Mouse (Mus musculus) limb, embryonic 12.5 days (tissue): ENCODE data around the gene Asb14. TPM values are rescaled to one million over a fixed set of nuclear protein-coding genes. Genes with fewer than 3 reads are reported as not detected.

Experiments used
- ATAC-seq: fragments of 200-750 bp; cut with Nextera tagmentation; 2 replicates; pipeline ENCODE4 v1.8.0; 2017; ENCODE audit warnings: low read depth, moderate TSS enrichment; ENCODE audit not compliant: insufficient number of reproducible peaks, insufficient read depth, low FRiP score, low TSS enrichment
- H3K27ac ChIP-seq: fragments of 300-500 bp; sonication (generic); 2 replicates; pipeline ENCODE4 v1.5.1; 2016; ENCODE audit warnings: mild to moderate bottlenecking, moderate library complexity
- H3K27me3 ChIP-seq: fragments of 300-500 bp; sonication (generic); 2 replicates; pipeline ENCODE4 v1.6.1; 2016; ENCODE audit warnings: mild to moderate bottlenecking, moderate library complexity
- H3K36me3 ChIP-seq: fragments of 300-500 bp; sonication (generic); 2 replicates; pipeline ENCODE4 v1.6.1; 2016; ENCODE audit warnings: mild to moderate bottlenecking, moderate library complexity
- H3K4me1 ChIP-seq: fragments of 300-500 bp; sonication (generic); replicated peaks from 2 replicates; pipeline ENCODE4 v1.6.1; 2016
- H3K4me2 ChIP-seq: fragments of 300-500 bp; sonication (generic); 2 replicates; pipeline ENCODE4 v1.6.1; 2016; ENCODE audit warnings: mild to moderate bottlenecking, moderate library complexity
- H3K4me3 ChIP-seq: fragments of 300-500 bp; sonication (generic); replicated peaks from 2 replicates; pipeline ENCODE4 v1.5.1; 2016; ENCODE audit warnings: mild to moderate bottlenecking
- H3K9ac ChIP-seq: fragments of 300-500 bp; sonication (generic); replicated peaks from 2 replicates; pipeline ENCODE4 v1.6.1; 2016; ENCODE audit warnings: mild to moderate bottlenecking, moderate library complexity
- H3K9me3 ChIP-seq: fragments of 300-500 bp; sonication (generic); 2 replicates; pipeline ENCODE4 v1.6.1; 2016; ENCODE audit warnings: mild to moderate bottlenecking, moderate library complexity
- WGBS: fragments of 180-500 bp; shearing (Covaris S2); methylation state at CpG from one replicate; pipeline ENCODE4 v1.1.7; 2016; 5-methylcytosine and 5-hydroxymethylcytosine counted together
- polyA plus RNA-seq: library from polyadenylated mRNA; unstranded; fragments of >200 nt; fragmentation: Nextera tagmentation; extraction: Ambion mirVana; gene quantifications from 2 replicates; pipeline ENCODE4 v1.2.1, GENCODE M21; 2016

Asb14 gene
- 0.18 TPM in 1 of 2 replicates, not detected in the other for polyA plus RNA-seq

GRCm38 (mm10) chr14:26894392-26894791, at the start of gene Asb14:
Gene Asb14, plus strand, starts transcription at chr14:26894557.
- Histone ChIP-seq H3K4me3 (no peak within 1 kb of the TSS), H3K27ac (no peak within 1 kb of the TSS), H3K27me3 (no peaks in the 10 kb centered on the region), H3K4me1 (no peaks in the 10 kb centered on the region), H3K9me3 (no peaks in the 10 kb centered on the region), H3K4me2 (no peak within 1 kb of the TSS), H3K36me3 (no peaks in the 10 kb centered on the region), H3K9ac (no peak within 1 kb of the TSS)
- ATAC-seq = no peak
- WGBS = 88% methylated on average over 4 of the region's 4 CpGs

- no peaks in the 10 kb centered on the region for H3K9me3 ChIP-seq
- H3K27ac ChIP-seq = no peak overlapping the region
- H3K4me3 ChIP-seq = no peak overlapping the region
- H3K9ac ChIP-seq = no peak overlapping the region
- 78% methylated on average over 8 of the region's 8 CpGs for WGBS
- no peaks in the 10 kb centered on the region for H3K27me3 ChIP-seq
- ATAC-seq = no peak
- H3K36me3 ChIP-seq = no peaks in the 10 kb centered on the region
- H3K4me1 ChIP-seq = no peaks in the 10 kb centered on the region
- H3K4me2 ChIP-seq = no peak overlapping the region
Observed at GRCm38 (mm10) chr14:26853053-26853452, 41.3 kb upstream of the Asb14 start.

- 85% methylated on average over 2 of the region's 2 CpGs for WGBS
- Histone ChIP-seq H3K27ac (no peak overlapping the region), H3K9ac (no peak overlapping the region), H3K27me3 (no peaks in the 10 kb centered on the region), H3K4me2 (no peak overlapping the region), H3K4me1 (no peaks in the 10 kb centered on the region), H3K4me3 (no peak overlapping the region), H3K9me3 (no peaks in the 10 kb centered on the region), H3K36me3 (no peaks in the 10 kb centered on the region)
- no peak for ATAC-seq
Observed at GRCm38 (mm10) chr14:26854066-26854465, 40.3 kb upstream of the Asb14 start.

- Histone ChIP-seq H3K4me1 (no peaks in the 10 kb centered on the region), H3K36me3 (no peaks in the 10 kb centered on the region), H3K9me3 (no peaks in the 10 kb centered on the region), H3K4me3 (no peak overlapping the region), H3K27me3 (no peaks in the 10 kb centered on the region), H3K4me2 (no peak overlapping the region), H3K9ac (no peak overlapping the region), H3K27ac (no peak overlapping the region)
- WGBS = 59% methylated on average over 2 of the region's 2 CpGs
- no peak for ATAC-seq
Observed at GRCm38 (mm10) chr14:26858364-26858763, 36.0 kb upstream of the Asb14 start.

GRCm38 (mm10) chr14:26859024-26859423, 35.3 kb upstream of the Asb14 start:
- no peak for ATAC-seq
- no peaks in the 10 kb centered on the region for H3K27me3 ChIP-seq
- H3K27ac ChIP-seq = no peak overlapping the region
- H3K4me3 ChIP-seq = no peak overlapping the region
- H3K9me3 ChIP-seq = no peaks in the 10 kb centered on the region
- no peaks in the 10 kb centered on the region for H3K4me1 ChIP-seq
- no peak overlapping the region for H3K4me2 ChIP-seq
- 90% methylated on average over 3 of the region's 3 CpGs for WGBS
- H3K9ac ChIP-seq = no peak overlapping the region
- no peaks in the 10 kb centered on the region for H3K36me3 ChIP-seq

GRCm38 (mm10) chr14:26867356-26867755, 27.0 kb upstream of the Asb14 start:
- 64% methylated on average over 9 of the region's 9 CpGs for WGBS
- Histone ChIP-seq H3K36me3 (no peaks in the 10 kb centered on the region), H3K9ac (no peak overlapping the region), H3K4me2 (no peak overlapping the region), H3K27ac (no peak overlapping the region), H3K4me1 (0 out of 2 replicates have a peak, but pooled peaks cover 8% of the 10 kb centered on the region), H3K4me3 (no peak overlapping the region), H3K27me3 (no peaks in the 10 kb centered on the region), H3K9me3 (no peaks in the 10 kb centered on the region)
- no peak for ATAC-seq

GRCm38 (mm10) chr14:26868299-26868698, 26.1 kb upstream of the Asb14 start:
- Histone ChIP-seq H3K9ac (no peak overlapping the region), H3K27me3 (no peaks in the 10 kb centered on the region), H3K4me2 (no peak overlapping the region), H3K27ac (no peak overlapping the region), H3K9me3 (no peaks in the 10 kb centered on the region), H3K4me1 (0 out of 2 replicates have a peak, but pooled peaks cover 8% of the 10 kb centered on the region), H3K4me3 (no peak overlapping the region), H3K36me3 (no peaks in the 10 kb centered on the region)
- ATAC-seq = no peak
- 83% methylated on average over 5 of the region's 5 CpGs for WGBS

GRCm38 (mm10) chr14:26878756-26879155, 15.6 kb upstream of the Asb14 start:
- WGBS = 72% methylated on average over 4 of the region's 4 CpGs
- Histone ChIP-seq H3K4me3 (no peak overlapping the region), H3K4me2 (no peak overlapping the region), H3K9ac (no peak overlapping the region), H3K27ac (no peak overlapping the region), H3K9me3 (no peaks in the 10 kb centered on the region), H3K27me3 (no peaks in the 10 kb centered on the region), H3K36me3 (no peaks in the 10 kb centered on the region), H3K4me1 (no peaks in the 10 kb centered on the region)
- no peak for ATAC-seq

- 69% methylated on average over 2 of the region's 2 CpGs for WGBS
- H3K9ac ChIP-seq = no peak overlapping the region
- H3K9me3 ChIP-seq = no peaks in the 10 kb centered on the region
- no peaks in the 10 kb centered on the region for H3K4me1 ChIP-seq
- no peaks in the 10 kb centered on the region for H3K36me3 ChIP-seq
- ATAC-seq = no peak
- H3K4me2 ChIP-seq = no peak overlapping the region
- H3K27me3 ChIP-seq = no peaks in the 10 kb centered on the region
- no peak overlapping the region for H3K4me3 ChIP-seq
- H3K27ac ChIP-seq = no peak overlapping the region
Observed at GRCm38 (mm10) chr14:26879976-26880375, 14.4 kb upstream of the Asb14 start.

GRCm38 (mm10) chr14:26881700-26882099, 12.7 kb upstream of the Asb14 start:
- no peaks in the 10 kb centered on the region for H3K9me3 ChIP-seq
- no peak overlapping the region for H3K4me2 ChIP-seq
- no peak overlapping the region for H3K9ac ChIP-seq
- no peak overlapping the region for H3K4me3 ChIP-seq
- no peaks in the 10 kb centered on the region for H3K4me1 ChIP-seq
- no peaks in the 10 kb centered on the region for H3K36me3 ChIP-seq
- H3K27ac ChIP-seq = no peak overlapping the region
- ATAC-seq = no peak
- H3K27me3 ChIP-seq = no peaks in the 10 kb centered on the region
- 85% methylated on average over 5 of the region's 5 CpGs for WGBS

GRCm38 (mm10) chr14:26887244-26887643, 7.1 kb upstream of the Asb14 start:
- H3K4me3 ChIP-seq = no peak overlapping the region
- H3K36me3 ChIP-seq = no peaks in the 10 kb centered on the region
- WGBS = 77% methylated on average over 3 of the region's 3 CpGs
- no peak overlapping the region for H3K27ac ChIP-seq
- no peaks in the 10 kb centered on the region for H3K4me1 ChIP-seq
- no peak overlapping the region for H3K9ac ChIP-seq
- no peaks in the 10 kb centered on the region for H3K27me3 ChIP-seq
- no peaks in the 10 kb centered on the region for H3K9me3 ChIP-seq
- no peak for ATAC-seq
- H3K4me2 ChIP-seq = no peak overlapping the region

GRCm38 (mm10) chr14:26890777-26891176, 3.6 kb upstream of the Asb14 start:
- WGBS = 88% methylated on average over 3 of the region's 3 CpGs
- no peak for ATAC-seq
- no peaks in the 10 kb centered on the region for H3K27me3 ChIP-seq
- H3K4me1 ChIP-seq = no peaks in the 10 kb centered on the region
- H3K4me2 ChIP-seq = no peak overlapping the region
- H3K4me3 ChIP-seq = no peak overlapping the region
- no peaks in the 10 kb centered on the region for H3K9me3 ChIP-seq
- H3K9ac ChIP-seq = no peak overlapping the region
- H3K36me3 ChIP-seq = no peaks in the 10 kb centered on the region
- no peak overlapping the region for H3K27ac ChIP-seq
